Mouse (Mus musculus) neural tube, embryonic 14.5 days (tissue): ENCODE data around the gene Gm16442. TPM values are rescaled to one million over a fixed set of nuclear protein-coding genes. Genes with fewer than 3 reads are reported as not detected.
"Not testable (repeated sequence)": the region's sequence is repeated elsewhere in the genome, so short reads cannot be mapped to it uniquely, and the experiment has no call there.

Experiments
- ATAC-seq: fragments of 200-750 bp; cut with Nextera tagmentation; 2 replicates; pipeline ENCODE4 v1.8.0; 2017; ENCODE audit warnings: low read depth, mild to moderate bottlenecking, moderate TSS enrichment, moderate library complexity
- H3K27ac ChIP-seq: fragments of 300-500 bp; sonication (generic); 2 replicates; pipeline ENCODE4 v1.5.1; 2014; ENCODE audit warnings: low read depth, mild to moderate bottlenecking, control low read depth, low read length, moderate library complexity, mixed read lengths
- H3K27me3 ChIP-seq: fragments of 300-500 bp; sonication (generic); 2 replicates; pipeline ENCODE4 v1.6.1; 2014; ENCODE audit warnings: low read length; ENCODE audit not compliant: control insufficient read depth, insufficient read depth
- H3K36me3 ChIP-seq: fragments of 300-500 bp; sonication (generic); 2 replicates; pipeline ENCODE4 v1.6.1; 2014; ENCODE audit warnings: low read length, mixed read lengths; ENCODE audit not compliant: control insufficient read depth, insufficient read depth
- H3K4me1 ChIP-seq: fragments of 300-500 bp; sonication (generic); 2 replicates; pipeline ENCODE4 v1.6.1; 2014; ENCODE audit warnings: low read length; ENCODE audit not compliant: control insufficient read depth, insufficient read depth
- H3K4me2 ChIP-seq: fragments of 300-500 bp; sonication (generic); 2 replicates; pipeline ENCODE4 v1.6.1; 2014; ENCODE audit warnings: mild to moderate bottlenecking, low read depth, low read length, control low read depth
- H3K4me3 ChIP-seq: fragments of 300-500 bp; sonication (generic); 2 replicates; pipeline ENCODE4 v1.5.1; 2014; ENCODE audit warnings: low read depth, low read length, control low read depth, mixed read lengths
- H3K9ac ChIP-seq: fragments of 300-500 bp; sonication (generic); replicated peaks from 2 replicates; pipeline ENCODE4 v1.6.1; 2014; ENCODE audit warnings: low read depth, mild to moderate bottlenecking, control low read depth, low read length, mixed read lengths
- H3K9me3 ChIP-seq: fragments of 300-500 bp; sonication (generic); 2 replicates; pipeline ENCODE4 v1.6.1; 2016; ENCODE audit warnings: low read length; ENCODE audit not compliant: control insufficient read depth
- WGBS: fragments of 180-500 bp; shearing (Covaris S2); extraction: QIAGEN DNeasy Blood & Tissue Kit; methylation state at CpG from one replicate; pipeline ENCODE4 v1.1.7; 2014; 5-methylcytosine and 5-hydroxymethylcytosine counted together
- polyA plus RNA-seq: library from polyadenylated mRNA; unstranded; fragments of >200 nt; fragmentation: Nextera tagmentation; extraction: Ambion mirVana; gene quantifications from 2 replicates; pipeline ENCODE4 v1.2.1, GENCODE M21; 2014

Gm16442 gene
- polyA plus RNA-seq, result not detected in 2 replicates

DNA sequence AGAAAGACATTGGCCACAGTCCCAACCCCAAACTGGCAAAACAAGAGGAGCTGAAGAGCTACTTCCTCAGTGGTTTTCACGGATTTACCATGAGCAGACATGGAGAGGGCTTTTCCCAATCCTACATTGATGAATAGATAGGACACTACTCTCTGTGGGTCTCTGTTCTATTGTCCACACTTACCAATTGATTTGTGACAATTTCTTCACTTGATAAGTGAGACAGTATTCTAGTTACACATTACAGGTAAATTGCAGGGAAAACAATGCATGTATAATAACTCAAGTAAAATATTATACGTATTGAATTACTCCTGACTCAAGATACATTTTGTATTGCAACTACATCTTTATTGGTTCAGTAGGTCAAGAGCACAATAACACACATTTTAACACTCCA, at the start of gene Gm16442:
Gm16442 (minus strand) TSS at position 101 of the 400 bp plus-strand sequence.
- not testable (repeated sequence) for H3K9ac ChIP-seq, ATAC-seq, H3K4me1 ChIP-seq, H3K9me3 ChIP-seq, H3K4me3 ChIP-seq, H3K27ac ChIP-seq, H3K4me2 ChIP-seq, H3K27me3 ChIP-seq, H3K36me3 ChIP-seq
- no CpG with 5 or more reads among the region's 2 CpGs for WGBS

DNA sequence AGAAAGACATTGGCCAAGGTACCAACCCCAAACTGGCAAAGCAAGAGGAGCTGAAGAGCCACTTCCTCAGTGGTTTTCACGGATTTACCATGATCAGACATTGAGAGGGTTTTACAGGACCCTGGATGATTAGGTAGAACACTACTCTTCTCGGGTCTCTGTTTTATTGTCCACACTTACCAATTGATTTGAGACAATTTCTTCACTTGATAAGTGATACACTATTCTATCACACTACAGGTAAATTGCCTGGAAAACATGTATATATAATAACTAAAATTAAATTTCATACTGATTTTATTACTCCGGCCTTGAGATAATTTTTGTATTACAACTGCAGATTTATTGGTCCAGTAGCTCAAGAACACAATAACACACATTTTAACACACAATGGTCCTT, 45.9 kb upstream of the Gm16442 start, which contains the start of gene Vmn1r94:
Vmn1r94 (minus strand) TSS at position 101 of the 400 bp plus-strand sequence.
- not testable (repeated sequence) for H3K4me2 ChIP-seq, H3K27ac ChIP-seq, H3K9me3 ChIP-seq, H3K4me3 ChIP-seq, ATAC-seq, H3K36me3 ChIP-seq, H3K4me1 ChIP-seq, H3K9ac ChIP-seq, H3K27me3 ChIP-seq
- WGBS, result no CpG with 5 or more reads among the region's 3 CpGs

DNA sequence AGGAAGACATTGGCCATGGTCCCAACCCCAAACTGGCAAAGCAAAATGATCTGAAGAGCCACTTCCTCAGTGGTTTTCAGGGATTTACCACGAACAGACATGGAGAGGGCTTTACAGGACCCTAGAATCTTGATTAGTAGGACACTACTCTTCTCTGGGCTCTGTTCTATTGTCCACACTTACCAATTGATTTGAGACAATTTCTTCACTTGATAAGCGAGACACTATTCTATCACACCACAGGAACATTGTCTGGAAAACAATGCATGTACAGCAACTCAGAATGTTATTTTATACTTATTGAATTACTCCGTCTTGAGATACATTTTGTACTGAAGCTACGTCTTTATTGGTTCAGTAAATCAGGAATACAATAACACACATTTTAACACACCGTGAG, 16.6 kb upstream of the Gm16442 start, which contains the start of gene Vmn1r93:
Vmn1r93 (minus strand) TSS at position 101 of the 400 bp plus-strand sequence.
- not testable (repeated sequence) for H3K9ac ChIP-seq, H3K4me1 ChIP-seq, H3K36me3 ChIP-seq, H3K27me3 ChIP-seq, ATAC-seq, H3K9me3 ChIP-seq, H3K4me3 ChIP-seq, H3K4me2 ChIP-seq, H3K27ac ChIP-seq
- no CpG with 5 or more reads among the region's 5 CpGs for WGBS

DNA sequence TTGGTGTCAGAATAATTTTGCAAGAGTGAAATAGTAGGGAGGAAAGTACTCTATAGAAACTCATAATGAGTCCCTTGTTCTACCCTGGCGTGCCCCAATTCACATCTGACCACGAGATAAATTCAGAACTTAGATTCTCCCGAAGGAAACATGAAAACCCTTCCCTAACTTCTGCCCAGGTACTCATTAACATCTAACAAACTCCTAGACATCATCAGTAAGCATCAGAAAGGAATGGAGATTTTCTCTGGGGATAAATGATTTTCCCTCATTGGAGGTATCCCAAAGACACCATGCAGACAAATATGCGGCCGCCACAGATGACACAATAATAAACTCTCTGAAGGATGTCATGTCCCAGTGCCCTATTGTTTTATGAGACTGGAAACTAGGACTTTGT, 23.0 kb downstream of the Gm16442 start, which contains the start of gene Vmn1r91:
Vmn1r91 (plus strand) TSS at position 301 of the 400 bp plus-strand sequence.
- H3K4me2 ChIP-seq, H3K9me3 ChIP-seq, H3K4me1 ChIP-seq, H3K36me3 ChIP-seq, ATAC-seq, H3K4me3 ChIP-seq, H3K9ac ChIP-seq, H3K27ac ChIP-seq, H3K27me3 ChIP-seq: not testable (repeated sequence)
- WGBS, result 86% methylated on average over 5 of the region's 5 CpGs

DNA sequence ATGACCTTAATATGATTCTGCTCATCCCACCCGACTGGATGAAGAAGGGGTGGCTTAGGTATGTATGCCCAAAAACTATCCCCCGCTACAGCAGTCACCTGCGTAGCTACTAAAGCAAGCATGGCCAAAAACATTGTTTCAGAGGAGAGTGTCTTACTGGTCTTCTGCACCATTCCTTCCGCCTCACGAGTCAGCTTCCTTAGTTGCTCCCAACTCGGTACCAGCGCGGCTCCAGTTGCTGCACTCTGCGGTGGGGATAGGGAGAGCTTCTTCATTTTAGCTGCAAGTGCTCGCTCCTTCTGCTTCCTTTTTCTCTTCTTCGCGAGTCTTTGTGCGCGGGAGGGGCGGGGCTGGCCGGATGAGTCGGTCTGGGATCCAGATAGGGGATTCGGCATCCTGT, 44.3 kb downstream of the Gm16442 start:
- not testable (repeated sequence) for H3K4me3 ChIP-seq, H3K9ac ChIP-seq, H3K4me2 ChIP-seq, ATAC-seq, H3K27ac ChIP-seq, H3K9me3 ChIP-seq, H3K36me3 ChIP-seq, H3K4me1 ChIP-seq, H3K27me3 ChIP-seq
- 78% methylated on average over 18 of the region's 18 CpGs for WGBS

Other genes starting within 250 kb of the Gm16442 start
- gene Ceacam19, start 234.6 kb downstream of the Gm16442 start, polyA plus RNA-seq, result not detected in 2 replicates
- 7.2 and 9.1 TPM in 2 replicates for gene Pvr, start 201.4 kb downstream of the Gm16442 start, polyA plus RNA-seq
- not detected in 2 replicates for gene Igsf23, start 171.8 kb downstream of the Gm16442 start, polyA plus RNA-seq
- not detected in 2 replicates for gene Ceacam20, start 157.2 kb downstream of the Gm16442 start, polyA plus RNA-seq
- not detected in 2 replicates for gene Nlrp9b, start 131.1 kb downstream of the Gm16442 start, polyA plus RNA-seq
- not detected in 2 replicates for gene Vmn1r91, start 22.9 kb downstream of the Gm16442 start, polyA plus RNA-seq
- gene Vmn1r93, start 16.5 kb upstream of the Gm16442 start, polyA plus RNA-seq, result not detected in 2 replicates
- not detected in 2 replicates for gene Vmn1r94, start 45.8 kb upstream of the Gm16442 start, polyA plus RNA-seq
- gene Vmn1r95, start 71.1 kb upstream of the Gm16442 start, polyA plus RNA-seq, result not detected in 2 replicates
- gene Gm6164, start 83.0 kb upstream of the Gm16442 start, polyA plus RNA-seq, result not detected in 2 replicates
- not detected in 2 replicates for gene Gm4498, start 111.2 kb upstream of the Gm16442 start, polyA plus RNA-seq
- not detected in 2 replicates for gene Gm5890, start 140.3 kb upstream of the Gm16442 start, polyA plus RNA-seq
- not detected in 2 replicates for gene Gm4133, start 211.5 kb upstream of the Gm16442 start, polyA plus RNA-seq